Mouse (Mus musculus): ENCODE measurements at regions not wholly inside any gene's neighbourhood (a gene's known extent, or its start where the extent isn't known, plus 50 kb on each side); places are given as distances from the start of the nearest gene placed in this dataset.
"Not testable (repeated sequence)": the region's sequence is repeated elsewhere in the genome, so short reads cannot be mapped to it uniquely, and the experiment has no call there.

- 79% methylated on average over 7 of the region's 7 CpGs for WGBS
- Histone ChIP-seq H3K27ac (ENCODE audit: low read depth, low read length) (no peak overlapping the region), H3K36me3 (ENCODE audit: control insufficient read depth, insufficient read depth, low read length) (no peaks in the 10 kb centered on the region), H3K4me3 (ENCODE audit: low read depth, low read length) (no peak overlapping the region), H3K4me1 (replicated peaks; ENCODE audit: control insufficient read depth, insufficient read depth, low read length) (no peaks in the 10 kb centered on the region), H3K9me3 (ENCODE audit: control insufficient read depth, low read length) (no peaks in the 10 kb centered on the region), H3K27me3 (ENCODE audit: control insufficient read depth, insufficient read depth, low read length) (no peaks in the 10 kb centered on the region), H3K9ac (ENCODE audit: low read length) (no peak overlapping the region), H3K4me2 (ENCODE audit: low read depth, low read length, severe bottlenecking) (no peak overlapping the region)
- ATAC-seq (replicated peaks; ENCODE audit: low FRiP score), result no peak
- no peak for DNase-seq (ENCODE audit: low spot score)
These were observed 481.5 kb upstream of the Dab2 start for GRCm38 (mm10) chr15:5817901-5818576.

GRCm38 (mm10) chr15:5839963-5840362 lies 459.6 kb upstream of the Dab2 start:
- no peak overlapping the region for H3K27ac ChIP-seq (ENCODE audit: low read depth, low read length)
- no peak overlapping the region for H3K4me3 ChIP-seq (ENCODE audit: low read depth, low read length)
- DNase-seq (ENCODE audit: low spot score) (no peak), ATAC-seq (replicated peaks; ENCODE audit: low FRiP score) (no peak)
- 94% methylated on average over 4 of the region's 4 CpGs for WGBS
- H3K9me3 ChIP-seq (ENCODE audit: control insufficient read depth, low read length), result no peaks in the 10 kb centered on the region
- no peaks in the 10 kb centered on the region for H3K27me3 ChIP-seq (ENCODE audit: control insufficient read depth, insufficient read depth, low read length)
- no peak overlapping the region for H3K4me2 ChIP-seq (ENCODE audit: low read depth, low read length, severe bottlenecking)
- H3K36me3 ChIP-seq (ENCODE audit: control insufficient read depth, insufficient read depth, low read length), result no peaks in the 10 kb centered on the region
- H3K9ac ChIP-seq (ENCODE audit: low read length), result no peak overlapping the region
- H3K4me1 ChIP-seq (replicated peaks; ENCODE audit: control insufficient read depth, insufficient read depth, low read length), result no peaks in the 10 kb centered on the region

GRCm38 (mm10) chr15:5841369-5842149 lies 458.0 kb upstream of the Dab2 start:
- H3K4me2 ChIP-seq (ENCODE audit: low read depth, low read length, severe bottlenecking); H3K9me3 ChIP-seq (ENCODE audit: control insufficient read depth, low read length); H3K27me3 ChIP-seq (ENCODE audit: control insufficient read depth, insufficient read depth, low read length); H3K36me3 ChIP-seq (ENCODE audit: control insufficient read depth, insufficient read depth, low read length); ATAC-seq (replicated peaks; ENCODE audit: low FRiP score); DNase-seq (ENCODE audit: low spot score); H3K4me3 ChIP-seq (ENCODE audit: low read depth, low read length); H3K27ac ChIP-seq (ENCODE audit: low read depth, low read length); H3K4me1 ChIP-seq (replicated peaks; ENCODE audit: control insufficient read depth, insufficient read depth, low read length); H3K9ac ChIP-seq (ENCODE audit: low read length): not testable (repeated sequence)
- WGBS, result 95% methylated on average over 15 of the region's 15 CpGs

GRCm38 (mm10) chr15:5846571-5846970 lies 453.0 kb upstream of the Dab2 start:
- WGBS, result 91% methylated on average over 5 of the region's 5 CpGs
- no peak for ATAC-seq (replicated peaks; ENCODE audit: low FRiP score)
- no peaks in the 10 kb centered on the region for H3K27me3 ChIP-seq (ENCODE audit: control insufficient read depth, insufficient read depth, low read length)
- H3K9me3 ChIP-seq (ENCODE audit: control insufficient read depth, low read length), result no peaks in the 10 kb centered on the region
- no peak overlapping the region for H3K4me3 ChIP-seq (ENCODE audit: low read depth, low read length)
- no peak overlapping the region for H3K27ac ChIP-seq (ENCODE audit: low read depth, low read length)
- no peaks in the 10 kb centered on the region for H3K36me3 ChIP-seq (ENCODE audit: control insufficient read depth, insufficient read depth, low read length)
- no peak overlapping the region for H3K4me2 ChIP-seq (ENCODE audit: low read depth, low read length, severe bottlenecking)
- no peak for DNase-seq (ENCODE audit: low spot score)
- H3K9ac ChIP-seq (ENCODE audit: low read length), result no peak overlapping the region
- no peaks in the 10 kb centered on the region for H3K4me1 ChIP-seq (replicated peaks; ENCODE audit: control insufficient read depth, insufficient read depth, low read length)

- Histone ChIP-seq H3K27me3 (ENCODE audit: control insufficient read depth, insufficient read depth, low read length) (no peaks in the 10 kb centered on the region), H3K4me3 (ENCODE audit: low read depth, low read length) (no peak overlapping the region), H3K9me3 (ENCODE audit: control insufficient read depth, low read length) (no peaks in the 10 kb centered on the region), H3K36me3 (ENCODE audit: control insufficient read depth, insufficient read depth, low read length) (no peaks in the 10 kb centered on the region), H3K4me2 (ENCODE audit: low read depth, low read length, severe bottlenecking) (no peak overlapping the region), H3K9ac (ENCODE audit: low read length) (no peak overlapping the region), H3K4me1 (replicated peaks; ENCODE audit: control insufficient read depth, insufficient read depth, low read length) (no peaks in the 10 kb centered on the region), H3K27ac (ENCODE audit: low read depth, low read length) (no peak overlapping the region)
- DNase-seq (ENCODE audit: low spot score) (no peak), ATAC-seq (replicated peaks; ENCODE audit: low FRiP score) (no peak)
- WGBS, result 86% methylated on average over 3 of the region's 3 CpGs
These were observed 452.0 kb upstream of the Dab2 start for GRCm38 (mm10) chr15:5847413-5848100.

- Histone ChIP-seq H3K4me2 (ENCODE audit: low read depth, low read length, severe bottlenecking) (no peak overlapping the region), H3K9me3 (ENCODE audit: control insufficient read depth, low read length) (no peaks in the 10 kb centered on the region), H3K4me1 (replicated peaks; ENCODE audit: control insufficient read depth, insufficient read depth, low read length) (no peaks in the 10 kb centered on the region), H3K27me3 (ENCODE audit: control insufficient read depth, insufficient read depth, low read length) (no peaks in the 10 kb centered on the region), H3K36me3 (ENCODE audit: control insufficient read depth, insufficient read depth, low read length) (no peaks in the 10 kb centered on the region), H3K27ac (ENCODE audit: low read depth, low read length) (no peak overlapping the region), H3K9ac (ENCODE audit: low read length) (no peak overlapping the region), H3K4me3 (ENCODE audit: low read depth, low read length) (no peak overlapping the region)
- DNase-seq (ENCODE audit: low spot score) (no peak), ATAC-seq (replicated peaks; ENCODE audit: low FRiP score) (no peak)
- 75% methylated on average over 3 of the region's 3 CpGs for WGBS
These were observed 447.1 kb upstream of the Dab2 start for GRCm38 (mm10) chr15:5852523-5852922.

GRCm38 (mm10) chr15:5869289-5869688 lies 430.3 kb upstream of the Dab2 start:
- Histone ChIP-seq H3K27me3 (ENCODE audit: control insufficient read depth, insufficient read depth, low read length) (no peaks in the 10 kb centered on the region), H3K4me3 (ENCODE audit: low read depth, low read length) (no peak overlapping the region), H3K4me1 (replicated peaks; ENCODE audit: control insufficient read depth, insufficient read depth, low read length) (no peaks in the 10 kb centered on the region), H3K36me3 (ENCODE audit: control insufficient read depth, insufficient read depth, low read length) (no peaks in the 10 kb centered on the region), H3K4me2 (ENCODE audit: low read depth, low read length, severe bottlenecking) (no peak overlapping the region), H3K9ac (ENCODE audit: low read length) (no peak overlapping the region), H3K9me3 (ENCODE audit: control insufficient read depth, low read length) (no peaks in the 10 kb centered on the region), H3K27ac (ENCODE audit: low read depth, low read length) (no peak overlapping the region)
- ATAC-seq (replicated peaks; ENCODE audit: low FRiP score), result no peak
- WGBS, result 77% methylated on average over 12 of the region's 12 CpGs
- peak; percentile 51 for DNase-seq (ENCODE audit: low spot score)

- no peaks in the 10 kb centered on the region for H3K4me1 ChIP-seq (replicated peaks; ENCODE audit: control insufficient read depth, insufficient read depth, low read length)
- no peak overlapping the region for H3K27ac ChIP-seq (ENCODE audit: low read depth, low read length)
- WGBS, result 75% methylated on average over 2 of the region's 2 CpGs
- no peak overlapping the region for H3K4me3 ChIP-seq (ENCODE audit: low read depth, low read length)
- no peak overlapping the region for H3K9ac ChIP-seq (ENCODE audit: low read length)
- DNase-seq (ENCODE audit: low spot score), result no peak
- H3K4me2 ChIP-seq (ENCODE audit: low read depth, low read length, severe bottlenecking), result no peak overlapping the region
- H3K36me3 ChIP-seq (ENCODE audit: control insufficient read depth, insufficient read depth, low read length), result no peaks in the 10 kb centered on the region
- H3K27me3 ChIP-seq (ENCODE audit: control insufficient read depth, insufficient read depth, low read length), result no peaks in the 10 kb centered on the region
- H3K9me3 ChIP-seq (ENCODE audit: control insufficient read depth, low read length), result no peaks in the 10 kb centered on the region
- ATAC-seq (replicated peaks; ENCODE audit: low FRiP score), result no peak
These were observed 429.7 kb upstream of the Dab2 start for GRCm38 (mm10) chr15:5869866-5870265.
